Mouse (Mus musculus) stomach, postnatal 0 days (tissue): ENCODE data around the gene Syce2. TPM values are rescaled to one million over a fixed set of nuclear protein-coding genes. Genes with fewer than 3 reads are reported as not detected.

Source experiments
- ATAC-seq: fragments of 200-750 bp; cut with Nextera tagmentation; 2 replicates; pipeline ENCODE4 v1.8.0; 2017; ENCODE audit not compliant: low FRiP score, low TSS enrichment
- DNase-seq: peaks from one replicate; pipeline ENCODE4 v3.0.0-alpha.2; 2016; ENCODE audit warnings: low spot score
- H3K27ac ChIP-seq: fragments of 300-500 bp; sonication (generic); replicated peaks from 2 replicates; pipeline ENCODE4 v1.5.1; 2014; ENCODE audit warnings: mild to moderate bottlenecking, control low read depth
- H3K27me3 ChIP-seq: fragments of 300-500 bp; sonication (generic); 2 replicates; pipeline ENCODE4 v1.6.1; 2014; ENCODE audit warnings: low read length; ENCODE audit not compliant: control insufficient read depth, insufficient read depth
- H3K36me3 ChIP-seq: fragments of 300-500 bp; sonication (generic); 2 replicates; pipeline ENCODE4 v1.6.1; 2014; ENCODE audit warnings: low read length, mixed read lengths; ENCODE audit not compliant: control insufficient read depth, insufficient read depth
- H3K4me1 ChIP-seq: fragments of 300-500 bp; sonication (generic); replicated peaks from 2 replicates; pipeline ENCODE4 v1.6.1; 2014; ENCODE audit warnings: antibody characterized with exemption; ENCODE audit not compliant: control insufficient read depth, insufficient read depth
- H3K4me2 ChIP-seq: fragments of 300-500 bp; sonication (generic); replicated peaks from 2 replicates; pipeline ENCODE4 v1.6.1; 2014; ENCODE audit warnings: low read depth, mild to moderate bottlenecking, control low read depth, moderate library complexity
- H3K4me3 ChIP-seq: fragments of 300-500 bp; sonication (generic); 2 replicates; pipeline ENCODE4 v1.5.1; 2014; ENCODE audit warnings: low read depth, low read length, control low read depth
- H3K9ac ChIP-seq: fragments of 300-500 bp; sonication (generic); 2 replicates; pipeline ENCODE4 v1.6.1; 2014; ENCODE audit warnings: mild to moderate bottlenecking, low read length, control low read depth, mixed read lengths
- H3K9me3 ChIP-seq: fragments of 300-500 bp; sonication (generic); 2 replicates; pipeline ENCODE4 v1.6.1; 2016; ENCODE audit warnings: low read length; ENCODE audit not compliant: control insufficient read depth
- CTCF ChIP-seq: IDR thresholded peaks from 2 replicates; pipeline ENCODE4 v1.5.1; 2016; ENCODE audit warnings: antibody characterized with exemption, low read depth, mild to moderate bottlenecking, moderate library complexity
- EP300 ChIP-seq: optimal IDR thresholded peaks from 2 replicates; pipeline ENCODE3; 2016; ENCODE audit warnings: antibody characterized with exemption
- WGBS: fragments of 180-500 bp; shearing (Covaris S2); extraction: QIAGEN DNeasy Blood & Tissue Kit; methylation state at CpG from one replicate; pipeline ENCODE4 v1.1.7; 2014; 5-methylcytosine and 5-hydroxymethylcytosine counted together
- microRNA-seq: library from miRNA; unstranded; fragments of <30 nt; microRNA quantifications from one replicate; pipeline ENCODE4, GENCODE M21; 2016
- polyA plus RNA-seq: library from polyadenylated mRNA; unstranded; fragments of >200 nt; fragmentation: Nextera tagmentation; extraction: Ambion mirVana; gene quantifications from 2 replicates; pipeline ENCODE4 v1.2.1, GENCODE M21; 2015

The Syce2 gene
- polyA plus RNA-seq, 1 experiment from 2014 or later, result 27.3 TPM

DNA sequence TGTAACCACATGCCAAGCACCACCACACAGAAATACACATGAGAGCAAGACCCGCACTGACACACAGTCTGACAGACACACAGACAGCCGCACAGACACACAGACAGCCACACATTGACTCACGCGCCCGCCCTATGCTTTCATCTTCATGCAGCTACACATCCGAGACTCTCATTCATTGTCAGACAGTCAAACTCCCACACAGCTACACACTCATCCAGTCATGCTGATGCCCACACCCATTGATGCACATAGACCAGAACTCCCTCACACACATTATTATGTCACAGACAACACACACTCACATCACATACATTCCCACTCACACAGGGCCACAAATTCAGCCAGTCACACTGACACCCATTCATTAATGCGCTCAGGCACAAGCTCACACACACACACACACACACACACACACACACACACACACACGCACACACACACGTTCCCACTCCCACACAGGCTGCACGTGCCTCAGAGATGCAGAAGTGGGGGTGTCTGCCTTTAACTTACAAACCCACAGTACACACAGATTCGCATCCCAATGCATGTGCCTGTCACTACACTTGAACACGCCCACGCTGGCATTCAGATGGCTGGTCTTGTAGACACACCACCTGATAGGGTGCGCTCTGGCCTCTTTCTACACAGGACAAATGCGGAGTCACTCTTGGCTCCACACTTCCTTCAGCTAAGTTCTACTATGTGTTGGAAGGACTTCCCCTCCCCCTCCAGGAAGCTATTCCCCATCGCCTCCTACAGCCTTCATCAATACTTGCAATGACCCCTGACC, 62.1 kb downstream of the Syce2 start:
- H3K9ac ChIP-seq, result no peak overlapping the region
- DNase-seq (no peak), ATAC-seq (no peak)
- H3K4me2 ChIP-seq, result no peak overlapping the region
- no peak overlapping the region for H3K4me3 ChIP-seq
- peaks cover 15% of the 10 kb centered on the region; the same call in 1 of the 2 replicates for H3K27me3 ChIP-seq
- 0 out of 2 replicates have a peak, but pooled peaks cover 2% of the 10 kb centered on the region for H3K4me1 ChIP-seq
- WGBS, result 78% methylated on average over 16 of the region's 16 CpGs
- TF ChIP-seq EP300, result no peak
- no peak for TF ChIP-seq CTCF
- H3K27ac ChIP-seq, result no peak overlapping the region
- no peaks in the 10 kb centered on the region for H3K36me3 ChIP-seq
- no peaks in the 10 kb centered on the region for H3K9me3 ChIP-seq

GRCm38 (mm10) chr8:84934860-84935259, 62.9 kb downstream of the Syce2 start:
- TF ChIP-seq CTCF, result no peak
- no peak for TF ChIP-seq EP300
- ATAC-seq, result peak; percentile 11; the same call in 1 of the 2 replicates
- Histone ChIP-seq H3K9ac (no peak overlapping the region), H3K27ac (no peak overlapping the region), H3K36me3 (no peaks in the 10 kb centered on the region), H3K4me3 (no peak overlapping the region), H3K9me3 (no peaks in the 10 kb centered on the region), H3K27me3 (peaks cover 15% of the 10 kb centered on the region; the same call in 1 of the 2 replicates), H3K4me1 (0 out of 2 replicates have a peak, but pooled peaks cover 2% of the 10 kb centered on the region), H3K4me2 (no peak overlapping the region)
- no peak for DNase-seq
- WGBS, result 1% methylated on average over 15 of the region's 15 CpGs

- 0 out of 2 replicates have a peak, but pooled peaks cover 2% of the 10 kb centered on the region for H3K4me1 ChIP-seq
- H3K27me3 ChIP-seq, result peaks cover 15% of the 10 kb centered on the region; the same call in 1 of the 2 replicates
- H3K36me3 ChIP-seq, result no peaks in the 10 kb centered on the region
- WGBS, result 6% methylated on average over 14 of the region's 14 CpGs
- ATAC-seq, result peak; percentile 27; the same call in 1 of the 2 replicates
- no peak overlapping the region for H3K4me3 ChIP-seq
- H3K9ac ChIP-seq, result no peak overlapping the region
- H3K9me3 ChIP-seq, result no peaks in the 10 kb centered on the region
- H3K4me2 ChIP-seq, result no peak overlapping the region
- TF ChIP-seq CTCF (no peak), EP300 (no peak)
- no peak overlapping the region for H3K27ac ChIP-seq
- DNase-seq, result no peak
Observed at GRCm38 (mm10) chr8:84935489-84935888, 63.6 kb downstream of the Syce2 start.

DNA sequence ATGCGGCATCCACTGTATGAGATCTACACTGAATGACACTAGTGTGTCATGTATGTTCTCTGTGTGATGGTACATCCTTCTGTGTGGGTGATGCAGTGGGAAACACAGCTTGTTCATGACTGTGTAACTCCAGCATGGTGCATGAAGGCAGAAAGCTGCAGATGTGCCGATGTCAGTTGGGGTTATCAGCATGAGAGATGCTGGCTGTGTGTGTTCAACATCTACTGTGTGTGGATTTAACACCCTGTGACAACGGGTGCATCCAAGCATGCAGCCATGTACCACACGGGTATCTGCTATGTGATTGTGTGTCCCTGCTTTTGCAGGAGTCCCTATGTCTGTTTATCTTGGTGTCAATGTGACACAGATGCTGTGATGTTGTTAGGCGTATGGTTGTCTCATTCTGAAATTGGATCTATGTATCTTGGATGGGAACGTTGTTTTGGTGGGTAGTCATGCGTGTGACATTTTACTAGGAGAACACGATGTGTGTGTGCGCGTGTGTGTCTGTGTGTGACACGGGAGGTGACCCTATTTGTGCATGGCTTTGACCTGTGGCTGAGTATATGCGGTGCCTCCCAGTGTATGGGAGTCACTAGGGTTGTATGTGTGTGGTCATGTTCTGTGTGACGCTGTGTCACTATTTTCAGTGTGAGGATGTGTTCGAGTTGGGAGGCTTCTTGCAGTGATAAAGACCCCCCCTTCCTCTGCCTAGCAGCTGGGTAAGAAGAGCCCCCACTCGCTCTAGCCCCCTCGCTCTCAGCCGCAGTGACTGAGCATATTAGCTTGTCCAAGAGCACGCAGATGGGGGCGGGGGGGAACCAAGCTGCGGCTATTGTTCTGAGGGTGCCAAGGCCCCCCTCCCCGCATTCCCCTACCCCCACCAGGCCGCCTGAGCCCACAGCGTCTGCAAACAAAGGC, 64.4 kb downstream of the Syce2 start:
- Histone ChIP-seq H3K9ac (no peak overlapping the region), H3K4me1 (0 out of 2 replicates have a peak, but pooled peaks cover 2% of the 10 kb centered on the region), H3K4me3 (peak overlapping the region; percentile 36), H3K9me3 (no peaks in the 10 kb centered on the region), H3K4me2 (peak overlapping the region; percentile 58), H3K27ac (no peak overlapping the region), H3K36me3 (no peaks in the 10 kb centered on the region), H3K27me3 (peaks cover 15% of the 10 kb centered on the region; the same call in 1 of the 2 replicates)
- 21% methylated on average over 22 of the region's 23 CpGs for WGBS
- ATAC-seq (no peak), DNase-seq (no peak)
- TF ChIP-seq CTCF (no peak), EP300 (no peak)

DNA sequence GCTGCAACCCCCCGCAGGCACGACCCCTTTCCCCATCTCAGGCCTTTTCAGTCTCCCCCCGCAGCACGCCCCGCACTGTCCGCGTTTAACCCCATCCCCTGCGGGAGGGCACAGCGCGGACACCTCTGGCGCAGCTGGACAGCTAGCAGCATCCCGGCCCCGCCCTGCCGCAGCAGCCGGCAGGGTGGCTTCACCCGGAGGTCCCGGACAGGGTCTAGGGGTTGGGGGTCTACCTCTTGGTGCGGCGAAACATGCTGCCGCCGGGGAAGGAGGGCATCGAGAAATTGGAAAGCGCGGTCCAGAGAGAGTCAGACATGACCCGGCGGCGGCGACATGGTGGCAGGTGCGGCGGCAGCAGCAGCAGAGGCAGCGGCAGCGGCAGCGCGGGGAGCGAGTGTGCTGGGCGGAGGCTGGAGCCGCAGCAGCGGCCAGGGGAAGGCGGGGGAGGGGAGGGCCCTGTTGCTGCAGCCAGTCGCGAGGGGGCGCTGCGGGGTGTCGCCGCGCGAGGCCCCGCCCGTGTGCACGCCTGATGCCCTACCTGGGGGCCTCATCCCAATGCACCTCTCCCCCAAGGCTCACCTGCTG, 65.1 kb downstream of the Syce2 start, which contains the start of gene Mast1:
TSS of gene Mast1 (minus strand) at position 398 of the 585 bp plus-strand sequence.
- Histone ChIP-seq H3K9ac (no peak within 1 kb of the TSS; the same call in 1 of the 2 replicates), H3K4me3 (peak within 1 kb of the TSS; percentile 36), H3K9me3 (no peaks in the 10 kb centered on the region), H3K27me3 (peaks cover 15% of the 10 kb centered on the region; the same call in 1 of the 2 replicates), H3K4me1 (0 out of 2 replicates have a peak, but pooled peaks cover 2% of the 10 kb centered on the region), H3K27ac (no peak within 1 kb of the TSS), H3K4me2 (peak within 1 kb of the TSS; percentile 58), H3K36me3 (no peaks in the 10 kb centered on the region)
- DNase-seq (peak; percentile 85), ATAC-seq (peak; percentile 65)
- TF ChIP-seq EP300, result no peak
- TF ChIP-seq CTCF, result peak; percentile 68
- WGBS, result under 1% methylated on average over 49 of the region's 50 CpGs

Small RNAs within 50 kb of the gene (microRNA-seq; reads per million reads assigned to microRNA genes)
- gene Gm24197, result not detected
- gene Mir7069, result 2.3 reads per million

Other genes starting within 250 kb of the Syce2 start
- 82.8 and 86.6 TPM in 2 replicates for gene Ier2, start 209.3 kb upstream of the Syce2 start, polyA plus RNA-seq
- gene Trmt1, start 185.8 kb upstream of the Syce2 start, polyA plus RNA-seq, result 45.1 and 49.9 TPM in 2 replicates
- 6.8 and 8.3 TPM in 2 replicates for gene Nacc1, start 184.2 kb upstream of the Syce2 start, polyA plus RNA-seq
- 4.0 and 4.3 TPM in 2 replicates for gene Lyl1, start 170.7 kb upstream of the Syce2 start, polyA plus RNA-seq
- 1.7 and 2.0 TPM in 2 replicates for gene G430095P16Rik, start 149.1 kb upstream of the Syce2 start, polyA plus RNA-seq
- 36.5 and 36.6 TPM in 2 replicates for gene Nfix, start 71.8 kb upstream of the Syce2 start, polyA plus RNA-seq
- 3.3 TPM in 2 replicates for gene Dand5, start 49.3 kb upstream of the Syce2 start, polyA plus RNA-seq
- gene Gadd45gip1, start 40.6 kb upstream of the Syce2 start, polyA plus RNA-seq, result 38.5 and 39.3 TPM in 2 replicates
- 69.8 and 70.6 TPM in 2 replicates for gene Rad23a, start 31.4 kb upstream of the Syce2 start, polyA plus RNA-seq
- 522 and 537 TPM in 2 replicates for gene Calr, start 25.2 kb upstream of the Syce2 start, polyA plus RNA-seq
- 43.3 and 44.3 TPM in 2 replicates for gene Farsa, start 15.1 kb upstream of the Syce2 start, polyA plus RNA-seq
- gene Gcdh, start 21.8 kb downstream of the Syce2 start, polyA plus RNA-seq, result 18.5 and 21.1 TPM in 2 replicates
- gene Klf1, start 29.8 kb downstream of the Syce2 start, polyA plus RNA-seq, result 0.51 and 0.82 TPM in 2 replicates
- 15.9 and 17.4 TPM in 2 replicates for gene Dnase2a, start 36.4 kb downstream of the Syce2 start, polyA plus RNA-seq
- gene Mast1, start 65.2 kb downstream of the Syce2 start, polyA plus RNA-seq, result 0.87 and 1.1 TPM in 2 replicates
- 0.05 and 0.13 TPM in 2 replicates for gene Rtbdn, start 74.9 kb downstream of the Syce2 start, polyA plus RNA-seq
- not detected in 2 replicates for gene Gm49661, start 97.3 kb downstream of the Syce2 start, polyA plus RNA-seq
- gene Prdx2, start 97.5 kb downstream of the Syce2 start, polyA plus RNA-seq, result 370 and 376 TPM in 2 replicates
- gene Rnaseh2a, start 97.7 kb downstream of the Syce2 start, polyA plus RNA-seq, result 79.4 and 80.1 TPM in 2 replicates
- gene Junb, start 106.6 kb downstream of the Syce2 start, polyA plus RNA-seq, result 88.5 and 95.9 TPM in 2 replicates
- gene Hook2, start 118.5 kb downstream of the Syce2 start, polyA plus RNA-seq, result 28.8 and 30.9 TPM in 2 replicates
- 0.06 and 0.16 TPM in 2 replicates for gene Best2, start 142.4 kb downstream of the Syce2 start, polyA plus RNA-seq
- 68.0 and 71.8 TPM in 2 replicates for gene Asna1, start 153.2 kb downstream of the Syce2 start, polyA plus RNA-seq
- 94.4 and 95.1 TPM in 2 replicates for gene Trir, start 154.7 kb downstream of the Syce2 start, polyA plus RNA-seq
- 12.5 and 15.4 TPM in 2 replicates for gene Tnpo2, start 164.8 kb downstream of the Syce2 start, polyA plus RNA-seq
- 25.7 and 28.4 TPM in 2 replicates for gene Fbxw9, start 187.9 kb downstream of the Syce2 start, polyA plus RNA-seq
- not detected in 2 replicates for gene Gm5741, start 195.9 kb downstream of the Syce2 start, polyA plus RNA-seq
- gene Dhps, start 199.6 kb downstream of the Syce2 start, polyA plus RNA-seq, result 40.2 and 42.2 TPM in 2 replicates
- 114 and 117 TPM in 2 replicates for gene Wdr83os, start 208.6 kb downstream of the Syce2 start, polyA plus RNA-seq
- 22.3 and 23.6 TPM in 2 replicates for gene Wdr83, start 209.2 kb downstream of the Syce2 start, polyA plus RNA-seq
- 29.1 and 32.6 TPM in 2 replicates for gene Man2b1, start 211.2 kb downstream of the Syce2 start, polyA plus RNA-seq